Mouse (Mus musculus): Measurements from ENCODE around the gene Adam8. TPM values are rescaled to one million over a fixed set of nuclear protein-coding genes. Genes with fewer than 3 reads are reported as not detected.

Gene Adam8
- total RNA-seq (2021): 1 to 10 TPM in 1 of 2 experiments, under 1 TPM in 1; 0.69 to 4.6 TPM
- long read RNA-seq, experiment 1: 0 reads
- long read RNA-seq, experiment 2: 0 reads

GRCm38 (mm10) chr7:139992406-139992805 lies at the start of gene Adam8:
Adam8 (minus strand) TSS chr7:139992562.
- peak; percentile 59 to 64 for DNase-seq

GRCm38 (mm10) chr7:140037171-140037555 lies 44.8 kb upstream of the Adam8 start:
- no peak for DNase-seq

GRCm38 (mm10) chr7:140036281-140037170 lies 44.2 kb upstream of the Adam8 start, which contains the start of the genes Zfp511 and Tubgcp2:
Zfp511 (plus strand) TSS chr7:140036391.
Tubgcp2 (minus strand) TSS chr7:140036669.
- DNase-seq: peak; percentile 97 to 98

- DNase-seq: no peak
Observed at GRCm38 (mm10) chr7:140035456-140035855, 43.1 kb upstream of the Adam8 start.

- DNase-seq: no peak
Observed at GRCm38 (mm10) chr7:140033386-140033785, 41.0 kb upstream of the Adam8 start.

- no peak for DNase-seq
Observed at GRCm38 (mm10) chr7:140032366-140032765, 40.0 kb upstream of the Adam8 start.

- DNase-seq: no peak
Observed at GRCm38 (mm10) chr7:140031771-140032170, 39.4 kb upstream of the Adam8 start.

GRCm38 (mm10) chr7:140011336-140011735 lies 19.0 kb upstream of the Adam8 start:
- no peak for DNase-seq

GRCm38 (mm10) chr7:140007781-140008180 lies 15.4 kb upstream of the Adam8 start:
- no peak for DNase-seq

GRCm38 (mm10) chr7:140006861-140007611 lies 14.7 kb upstream of the Adam8 start:
- DNase-seq: no peak

GRCm38 (mm10) chr7:140004666-140005065 lies 12.3 kb upstream of the Adam8 start:
- no peak for DNase-seq

GRCm38 (mm10) chr7:140001086-140001740 lies 8.9 kb upstream of the Adam8 start:
- no peak for DNase-seq

- no peak for DNase-seq
Observed at GRCm38 (mm10) chr7:139998691-139999350, 6.5 kb upstream of the Adam8 start.

GRCm38 (mm10) chr7:139994676-139995075 lies 2.3 kb upstream of the Adam8 start:
- peak; percentile 61 to 79 for DNase-seq

- no peak for DNase-seq
Observed at GRCm38 (mm10) chr7:139994202-139994601, 1.8 kb upstream of the Adam8 start.

- DNase-seq: no peak
Observed at GRCm38 (mm10) chr7:139993532-139993931, 1.2 kb upstream of the Adam8 start.

GRCm38 (mm10) chr7:139990864-139991394 lies 1.4 kb downstream of the Adam8 start:
- DNase-seq: no peak

- DNase-seq: no peak
Observed at GRCm38 (mm10) chr7:139988272-139988671, 4.1 kb downstream of the Adam8 start.

GRCm38 (mm10) chr7:139984505-139984904 lies 7.9 kb downstream of the Adam8 start:
- no peak for DNase-seq

GRCm38 (mm10) chr7:139982058-139982457 lies 10.3 kb downstream of the Adam8 start:
- no peak for DNase-seq

- DNase-seq: no peak
Observed at GRCm38 (mm10) chr7:139980778-139981177, 11.6 kb downstream of the Adam8 start.

Measured in adrenal gland, postnatal 36 days (tissue).